Mouse (Mus musculus) midbrain, embryonic 12.5 days (tissue): ENCODE results near the gene Ahrr. TPM values are rescaled to one million over a fixed set of nuclear protein-coding genes. Genes with fewer than 3 reads are reported as not detected.

ENCODE experiments used
- ATAC-seq: fragments of 200-750 bp; cut with Nextera tagmentation; 2 replicates; pipeline ENCODE4 v1.8.0; 2017; ENCODE audit warnings: low read depth, moderate TSS enrichment, moderate library complexity; ENCODE audit not compliant: low FRiP score
- H3K27ac ChIP-seq: fragments of 300-500 bp; sonication (generic); replicated peaks from 2 replicates; pipeline ENCODE4 v1.5.1; 2016; ENCODE audit warnings: mild to moderate bottlenecking
- H3K27me3 ChIP-seq: fragments of 300-500 bp; sonication (generic); 2 replicates; pipeline ENCODE4 v1.6.1; 2016; ENCODE audit warnings: mild to moderate bottlenecking
- H3K36me3 ChIP-seq: fragments of 300-500 bp; sonication (generic); 2 replicates; pipeline ENCODE4 v1.6.1; 2016
- H3K4me1 ChIP-seq: fragments of 300-500 bp; sonication (generic); 2 replicates; pipeline ENCODE4 v1.6.1; 2016
- H3K4me2 ChIP-seq: fragments of 300-500 bp; sonication (generic); replicated peaks from 2 replicates; pipeline ENCODE4 v1.6.1; 2016; ENCODE audit warnings: mild to moderate bottlenecking, moderate library complexity
- H3K4me3 ChIP-seq: fragments of 300-500 bp; sonication (generic); 2 replicates; pipeline ENCODE4 v1.5.1; 2016; ENCODE audit warnings: mild to moderate bottlenecking
- H3K9ac ChIP-seq: fragments of 300-500 bp; sonication (generic); replicated peaks from 2 replicates; pipeline ENCODE4 v1.6.1; 2016; ENCODE audit warnings: mild to moderate bottlenecking, moderate library complexity
- H3K9me3 ChIP-seq: fragments of 300-500 bp; sonication (generic); 2 replicates; pipeline ENCODE4 v1.6.1; 2016; ENCODE audit warnings: mild to moderate bottlenecking
- WGBS: fragments of 180-500 bp; shearing (Covaris S2); methylation state at CpG from one replicate; pipeline ENCODE4 v1.1.7; 2016; 5-methylcytosine and 5-hydroxymethylcytosine counted together
- polyA plus RNA-seq: library from polyadenylated mRNA; unstranded; fragments of >200 nt; fragmentation: Nextera tagmentation; extraction: Ambion mirVana; gene quantifications from 2 replicates; pipeline ENCODE4 v1.2.1, GENCODE M21; 2016

Gene Ahrr
- polyA plus RNA-seq = 1.1 and 1.7 TPM in 2 replicates

- H3K4me3 ChIP-seq = peak within 1 kb of the TSS; percentile 25
- no peaks in the 10 kb centered on the region for H3K36me3 ChIP-seq
- ATAC-seq = peak; percentile 63; the same call in 1 of the 2 replicates
- H3K9me3 ChIP-seq = no peaks in the 10 kb centered on the region
- H3K4me2 ChIP-seq = peak within 1 kb of the TSS; percentile 56
- peaks cover 4% of the 10 kb centered on the region; the same call in 1 of the 2 replicates for H3K4me1 ChIP-seq
- no peak within 1 kb of the TSS for H3K9ac ChIP-seq
- WGBS = 1% methylated on average over 25 of the region's 27 CpGs
- H3K27me3 ChIP-seq = peaks cover 25% of the 10 kb centered on the region
- H3K27ac ChIP-seq = no peak within 1 kb of the TSS
Measured at GRCm38 (mm10) chr13:74292167-74292566, at the start of gene Ahrr. Ahrr (minus strand) TSS chr13:74292331.

- peak; percentile 27; the same call in 1 of the 2 replicates for ATAC-seq
- no peaks in the 10 kb centered on the region for H3K4me1 ChIP-seq
Measured at GRCm38 (mm10) chr13:74341036-74341435, 48.9 kb upstream of the Ahrr start.

GRCm38 (mm10) chr13:74329321-74329720, 37.2 kb upstream of the Ahrr start:
- no peak overlapping the region for H3K4me3 ChIP-seq
- no peaks in the 10 kb centered on the region for H3K27me3 ChIP-seq
- ATAC-seq = no peak
- peaks cover 70% of the 10 kb centered on the region for H3K36me3 ChIP-seq
- H3K9me3 ChIP-seq = no peaks in the 10 kb centered on the region
- H3K27ac ChIP-seq = no peak overlapping the region
- H3K4me1 ChIP-seq = no peaks in the 10 kb centered on the region
- no peak overlapping the region for H3K4me2 ChIP-seq
- no peak overlapping the region for H3K9ac ChIP-seq

More at GRCm38 (mm10) chr13:74341036-74341435, 48.9 kb upstream of the Ahrr start:
- Histone ChIP-seq H3K27ac (no peak overlapping the region), H3K27me3 (no peaks in the 10 kb centered on the region), H3K9me3 (no peaks in the 10 kb centered on the region), H3K9ac (no peak overlapping the region), H3K4me3 (no peak overlapping the region), H3K36me3 (peaks cover 62% of the 10 kb centered on the region), H3K4me2 (no peak overlapping the region)
- 55% methylated on average over 3 of the region's 3 CpGs for WGBS

GRCm38 (mm10) chr13:74317170-74317849, 25.2 kb upstream of the Ahrr start, which contains the start of gene Pdcd6:
Pdcd6 (minus strand) TSS chr13:74317580.
- under 1% methylated on average over 35 of the region's 36 CpGs for WGBS
- peak within 1 kb of the TSS; percentile 25; the same call in 1 of the 2 replicates for H3K27ac ChIP-seq
- peaks cover 11% of the 10 kb centered on the region for H3K4me1 ChIP-seq
- peak within 1 kb of the TSS; percentile 57 for H3K4me3 ChIP-seq
- H3K9ac ChIP-seq = peak within 1 kb of the TSS; percentile 71
- peaks cover 19% of the 10 kb centered on the region for H3K36me3 ChIP-seq
- H3K4me2 ChIP-seq = peak within 1 kb of the TSS; percentile 76
- H3K9me3 ChIP-seq = no peaks in the 10 kb centered on the region
- H3K27me3 ChIP-seq = no peaks in the 10 kb centered on the region
- ATAC-seq = peak; percentile 99

- 4% methylated on average over 15 of the region's 15 CpGs for WGBS
- Histone ChIP-seq H3K9me3 (no peaks in the 10 kb centered on the region), H3K4me3 (peak overlapping the region; percentile 57), H3K4me1 (peaks cover 11% of the 10 kb centered on the region), H3K4me2 (peak overlapping the region; percentile 76), H3K9ac (peak overlapping the region; percentile 71), H3K36me3 (peaks cover 13% of the 10 kb centered on the region), H3K27me3 (no peaks in the 10 kb centered on the region), H3K27ac (peak overlapping the region; percentile 25; the same call in 1 of the 2 replicates)
- no peak; the same call in 1 of the 2 replicates for ATAC-seq
Measured at GRCm38 (mm10) chr13:74316789-74317169, 24.6 kb upstream of the Ahrr start.

GRCm38 (mm10) chr13:74316386-74316785, 24.3 kb upstream of the Ahrr start:
- H3K27me3 ChIP-seq = no peaks in the 10 kb centered on the region
- peaks cover 11% of the 10 kb centered on the region for H3K4me1 ChIP-seq
- WGBS = 25% methylated on average over 4 of the region's 4 CpGs
- H3K4me3 ChIP-seq = peak overlapping the region; percentile 57
- peak overlapping the region; percentile 76 for H3K4me2 ChIP-seq
- H3K27ac ChIP-seq = 0 out of 2 replicates have a peak overlapping the region, but pooled peaks have one; percentile 25
- H3K9ac ChIP-seq = peak overlapping the region; percentile 71
- no peak for ATAC-seq
- H3K9me3 ChIP-seq = no peaks in the 10 kb centered on the region
- H3K36me3 ChIP-seq = peaks cover 10% of the 10 kb centered on the region

GRCm38 (mm10) chr13:74314616-74315015, 22.5 kb upstream of the Ahrr start:
- Histone ChIP-seq H3K4me3 (no peak overlapping the region), H3K27ac (no peak overlapping the region), H3K9me3 (no peaks in the 10 kb centered on the region), H3K4me1 (peaks cover 11% of the 10 kb centered on the region), H3K36me3 (peaks cover 15% of the 10 kb centered on the region), H3K4me2 (no peak overlapping the region), H3K9ac (no peak overlapping the region), H3K27me3 (no peaks in the 10 kb centered on the region)
- 98% methylated on average over 3 of the region's 3 CpGs for WGBS
- no peak for ATAC-seq

GRCm38 (mm10) chr13:74305780-74306179, 13.6 kb upstream of the Ahrr start:
- ATAC-seq = no peak
- Histone ChIP-seq H3K4me3 (no peak overlapping the region), H3K27ac (no peak overlapping the region), H3K4me1 (no peaks in the 10 kb centered on the region), H3K27me3 (no peaks in the 10 kb centered on the region), H3K4me2 (no peak overlapping the region), H3K36me3 (peaks cover 57% of the 10 kb centered on the region), H3K9me3 (no peaks in the 10 kb centered on the region), H3K9ac (no peak overlapping the region)
- 98% methylated on average over 1 of the region's 1 CpGs for WGBS

GRCm38 (mm10) chr13:74305380-74305779, 13.2 kb upstream of the Ahrr start:
- Histone ChIP-seq H3K4me3 (no peak overlapping the region), H3K9ac (no peak overlapping the region), H3K27ac (no peak overlapping the region), H3K36me3 (peaks cover 53% of the 10 kb centered on the region), H3K4me1 (no peaks in the 10 kb centered on the region), H3K9me3 (no peaks in the 10 kb centered on the region), H3K4me2 (no peak overlapping the region), H3K27me3 (no peaks in the 10 kb centered on the region)
- WGBS = 89% methylated on average over 6 of the region's 6 CpGs
- no peak for ATAC-seq

GRCm38 (mm10) chr13:74302050-74303037, 10.2 kb upstream of the Ahrr start:
- no peaks in the 10 kb centered on the region for H3K4me1 ChIP-seq
- peaks cover 36% of the 10 kb centered on the region for H3K36me3 ChIP-seq
- 81% methylated on average over 10 of the region's 10 CpGs for WGBS
- no peak overlapping the region for H3K4me3 ChIP-seq
- no peak overlapping the region for H3K4me2 ChIP-seq
- H3K27ac ChIP-seq = no peak overlapping the region
- no peak for ATAC-seq
- no peaks in the 10 kb centered on the region for H3K9me3 ChIP-seq
- no peak overlapping the region for H3K9ac ChIP-seq
- no peaks in the 10 kb centered on the region for H3K27me3 ChIP-seq

- 81% methylated on average over 6 of the region's 6 CpGs for WGBS
- peak; percentile 63 for ATAC-seq
Measured at GRCm38 (mm10) chr13:74301607-74301984, 9.5 kb upstream of the Ahrr start.

More at GRCm38 (mm10) chr13:74301607-74301984, 9.5 kb upstream of the Ahrr start:
- Histone ChIP-seq H3K36me3 (peaks cover 32% of the 10 kb centered on the region), H3K27ac (no peak overlapping the region), H3K4me1 (no peaks in the 10 kb centered on the region), H3K4me2 (no peak overlapping the region), H3K4me3 (no peak overlapping the region), H3K27me3 (no peaks in the 10 kb centered on the region), H3K9me3 (no peaks in the 10 kb centered on the region), H3K9ac (no peak overlapping the region)
